Mouse (Mus musculus) urinary bladder, postnatal 25 days (tissue): ENCODE data around the gene Gm21987.

Source experiments
- DNase-seq: peaks from one replicate; pipeline ENCODE4 v3.0.0; 2022; ENCODE audit warnings: low spot score

Gm21987 gene

GRCm38 (mm10) chr16:38395060-38395730, 48.4 kb downstream of the Gm21987 start:
- no peak for DNase-seq

GRCm38 (mm10) chr16:38396155-38396554, 49.3 kb downstream of the Gm21987 start:
- DNase-seq: peak; percentile 62

- no peak for DNase-seq
Observed at GRCm38 (mm10) chr16:38398266-38398665, 51.4 kb downstream of the Gm21987 start.

DNA sequence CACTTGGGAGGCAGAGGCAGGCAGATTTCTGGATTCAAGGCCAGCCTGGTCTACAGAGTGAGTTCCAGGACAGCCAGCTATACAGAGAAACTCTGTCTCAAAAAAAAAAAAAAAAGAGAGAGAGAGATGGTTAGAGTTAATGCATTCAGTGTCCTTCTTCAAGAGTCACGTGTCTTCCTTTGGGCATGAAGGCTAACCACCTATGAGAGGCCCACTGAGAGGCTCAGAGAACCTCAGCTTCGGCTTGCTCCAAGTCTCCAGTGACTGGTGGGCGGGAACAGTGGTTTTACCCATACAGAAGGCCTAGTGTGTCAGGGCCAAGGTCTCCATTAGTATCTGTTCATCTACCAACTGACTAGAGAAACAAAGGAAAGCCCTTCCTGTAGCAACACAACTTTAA, 52.2 kb downstream of the Gm21987 start:
- no peak for DNase-seq

DNA sequence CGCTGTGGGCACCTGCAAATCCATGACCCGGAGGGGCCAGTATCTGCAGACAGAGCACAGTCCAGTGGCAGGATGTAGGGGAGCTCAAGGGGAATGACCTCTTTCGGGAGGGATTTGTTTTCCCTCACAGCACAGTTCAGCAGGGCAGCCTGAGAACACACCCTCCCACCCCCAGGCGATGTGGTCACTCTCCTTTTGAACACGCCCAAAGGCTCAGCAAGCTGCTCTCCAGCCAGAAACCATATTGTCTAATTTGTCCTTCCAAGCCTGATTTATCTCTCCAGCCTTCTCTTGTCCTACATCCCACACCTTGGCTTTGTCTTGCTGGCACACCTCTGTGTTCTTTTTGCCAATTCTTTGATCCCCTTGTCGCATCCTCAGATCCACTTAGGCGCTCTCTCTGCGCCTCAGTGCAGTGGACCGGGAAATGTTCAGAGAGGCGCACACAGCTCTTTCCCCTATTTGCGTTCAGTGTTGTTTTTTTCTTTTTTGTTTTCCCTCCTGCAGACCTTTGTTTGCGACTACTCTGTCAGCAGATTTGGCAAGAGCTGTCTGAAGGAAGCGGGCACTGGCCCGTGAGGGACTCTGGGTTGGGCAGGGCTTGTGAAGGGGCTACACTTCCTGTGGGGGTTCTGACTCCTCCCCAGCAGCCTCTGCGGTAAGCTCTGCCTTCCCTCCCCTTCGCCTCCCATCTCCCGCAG, 52.8 kb downstream of the Gm21987 start:
- no peak for DNase-seq

GRCm38 (mm10) chr16:38400311-38400960, 53.6 kb downstream of the Gm21987 start:
- no peak for DNase-seq

DNA sequence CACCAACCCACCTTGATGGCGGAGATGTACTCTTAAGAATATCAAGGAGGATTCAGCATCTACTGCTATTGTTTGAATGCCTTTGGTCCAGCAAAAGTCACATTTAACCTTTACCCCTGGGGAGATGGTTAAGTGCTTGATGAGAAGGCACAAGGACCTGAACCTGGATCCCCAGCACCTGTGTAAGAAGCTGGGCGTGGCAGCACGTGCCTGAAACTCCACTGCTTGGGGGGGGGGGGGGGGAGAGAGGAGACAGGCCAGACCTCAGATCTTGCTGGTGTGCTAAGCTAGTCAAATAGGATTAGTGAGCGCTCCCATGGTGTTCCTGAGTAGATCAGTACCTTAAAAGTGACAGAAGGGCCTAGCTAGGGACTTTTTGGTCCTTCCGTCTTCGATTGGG, 54.6 kb downstream of the Gm21987 start:
- DNase-seq: no peak

DNA sequence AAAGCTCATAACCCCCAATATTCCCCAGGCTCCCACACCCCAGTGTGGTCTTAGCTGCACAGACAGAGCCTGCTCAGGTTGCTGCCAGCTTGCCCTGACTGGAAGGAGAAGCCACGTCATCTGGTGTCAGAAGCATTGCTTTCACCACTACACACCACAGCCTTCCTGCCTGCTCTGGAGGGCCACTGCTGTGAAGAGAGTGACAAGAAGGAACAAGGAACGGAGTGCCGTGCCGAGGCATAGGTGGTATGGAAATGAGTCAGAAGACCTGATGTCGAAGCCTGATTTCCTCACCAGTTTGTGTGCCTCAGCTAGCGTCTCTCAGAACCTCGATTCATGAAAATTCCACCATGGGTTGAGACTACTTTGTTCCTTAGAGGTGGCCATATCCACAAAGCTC, 56.8 kb downstream of the Gm21987 start:
- no peak for DNase-seq

DNA sequence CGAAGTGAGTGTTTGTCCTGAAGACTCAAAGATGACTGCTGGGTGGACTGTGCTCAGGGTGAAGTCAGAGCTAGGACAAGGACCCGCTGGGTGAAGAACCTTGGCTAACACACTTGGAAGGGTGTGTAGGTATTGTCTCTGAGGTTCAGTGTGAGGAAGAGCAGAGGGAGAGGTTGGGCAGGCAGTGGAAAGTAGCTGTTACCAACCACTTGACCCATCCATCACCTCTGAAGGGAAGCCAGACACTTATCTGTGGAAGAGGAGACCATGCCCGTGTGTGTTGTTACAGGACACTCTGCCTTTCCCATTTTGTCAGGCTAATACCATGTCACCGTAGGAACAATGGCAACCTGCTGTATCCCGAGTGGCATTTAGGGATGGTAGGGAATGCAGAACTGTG, 59.5 kb downstream of the Gm21987 start:
- no peak for DNase-seq

DNA sequence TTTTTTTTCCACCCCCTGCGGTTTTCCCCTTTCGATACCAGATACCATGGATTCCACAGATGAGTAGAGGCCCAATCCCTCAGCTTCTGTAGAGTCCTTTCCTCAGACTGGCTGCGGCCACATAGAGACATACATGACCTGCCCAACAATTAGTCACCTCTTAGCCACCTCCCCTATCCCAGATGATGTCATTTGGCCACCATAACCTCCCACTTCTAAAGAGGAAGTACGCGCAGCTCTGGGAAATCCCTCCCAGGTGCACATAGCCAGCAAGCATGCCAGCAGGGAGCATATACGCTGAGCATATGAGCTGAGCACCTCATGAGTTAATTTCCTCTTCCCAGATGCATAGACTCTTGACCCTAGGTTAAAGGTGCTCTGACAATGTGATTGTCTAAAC, 59.9 kb downstream of the Gm21987 start:
- no peak for DNase-seq

GRCm38 (mm10) chr16:38407584-38407983, 60.7 kb downstream of the Gm21987 start:
- DNase-seq: no peak

DNA sequence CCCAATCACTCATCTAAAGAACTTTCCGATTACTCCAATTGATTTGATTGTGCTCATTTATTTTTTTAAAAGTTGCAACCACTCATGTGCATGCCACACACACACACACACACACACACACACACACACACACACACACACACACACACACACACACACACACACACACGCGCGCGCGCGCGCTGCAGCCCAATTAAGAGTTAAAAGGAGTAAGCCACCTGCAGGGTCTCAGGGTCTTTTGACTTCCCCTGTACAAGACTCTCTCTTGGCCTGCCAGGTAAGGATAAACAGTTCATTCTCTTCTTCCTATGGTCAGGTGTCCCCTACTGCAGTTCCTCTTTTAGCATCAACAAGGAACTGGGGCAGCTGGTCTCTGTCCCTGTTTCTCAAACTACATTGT, 61.6 kb downstream of the Gm21987 start:
- DNase-seq: no peak
